ENCODE assay signal across 21 mouse cellular contexts in genomic region chr12:31592011-31592410, GRCm38 (mm10). TPM values are rescaled to one million over a fixed set of nuclear protein-coding genes. Genes with fewer than 3 reads are reported as not detected.
A peak's percentile ranks its signal among the peaks of the same experiment; 100 is the strongest.
DNase-seq lines count a peak whose midpoint lies in the region; ATAC-seq lines count a peak whose summit lies in the region.
"Had no signal": no experiment of that assay in that cellular context is flagged by ENCODE, and none has a peak within 500 bp of the region (broad histone marks: within the 10 kb centered on the region; RNA-seq: fewer than 3 reads in every experiment).

No protein-coding gene starts in this region.

- 39% methylated on average over 3 of the region's 3 CpGs for WGBS in heart, embryonic 13.5 days
- 27% methylated on average over 3 of the region's 3 CpGs for WGBS in kidney, embryonic 15.5 days

- DNase-seq in heart, adult 8-10 months (ENCODE audit: low spot score), result no peak
- peak; percentile 24 for DNase-seq in NIH3T3 (ENCODE audit: low read depth)
- DNase-seq in ZHBTc4 (ENCODE audit: low read depth, low spot score), result peak; percentile 17
- DNase-seq in lung, postnatal 25 days (ENCODE audit: low spot score), result peak; percentile 14
- no peak for DNase-seq in kidney, postnatal 4 days
- DNase-seq: adrenal gland, postnatal 25 days; cerebellum, adult 2 months; cerebellum, postnatal 10 days; gastrocnemius, postnatal 14 days; heart, postnatal 10 days had no signal

- peaks cover 6% of the 10 kb centered on the region; the same call in 1 of the 2 replicates for H3K9me3 ChIP-seq in heart, embryonic 13.5 days
- no peaks in the 10 kb centered on the region for H3K9me3 ChIP-seq in kidney, embryonic 15.5 days (replicated peaks)
- H3K9me3 ChIP-seq: forebrain, embryonic 15.5 days; intestine, embryonic 15.5 days had no signal

- no peak for ATAC-seq in heart, embryonic 13.5 days (ENCODE audit: extremely low read depth, insufficient number of reproducible peaks, low FRiP score, low TSS enrichment)
- ATAC-seq in kidney, embryonic 15.5 days (replicated peaks; ENCODE audit: low FRiP score), result no peak
- ATAC-seq: activated CD4-positive, CD25-positive, alpha-beta regulatory T cell, adult 4 months; forebrain, embryonic 15.5 days; intestine, embryonic 15.5 days had no signal

- H3K36me3 ChIP-seq in heart, embryonic 13.5 days, result peaks cover 7% of the 10 kb centered on the region; the same call in 1 of the 2 replicates
- 0 out of 2 replicates have a peak, but pooled peaks cover 3% of the 10 kb centered on the region for H3K36me3 ChIP-seq in kidney, embryonic 15.5 days
- H3K36me3 ChIP-seq: intestine, embryonic 15.5 days had no signal

- no peaks in the 10 kb centered on the region for H3K27me3 ChIP-seq in heart, embryonic 13.5 days (replicated peaks)
- H3K27me3 ChIP-seq in kidney, embryonic 15.5 days, result no peaks in the 10 kb centered on the region
- H3K27me3 ChIP-seq: CH12.LX; forebrain, embryonic 15.5 days; intestine, embryonic 15.5 days had no signal

- H3K27ac ChIP-seq in heart, embryonic 13.5 days (replicated peaks), result peak overlapping the region; percentile 17; the same call in 1 of the 2 replicates
- H3K27ac ChIP-seq in kidney, embryonic 15.5 days, result no peak overlapping the region
- H3K27ac ChIP-seq: forebrain, embryonic 15.5 days; hindbrain, embryonic 14.5 days; intestine, embryonic 15.5 days had no signal

- no peak overlapping the region for H3K9ac ChIP-seq in heart, embryonic 13.5 days
- no peak overlapping the region for H3K9ac ChIP-seq in kidney, embryonic 15.5 days
- H3K9ac ChIP-seq: forebrain, embryonic 15.5 days; hindbrain, embryonic 14.5 days; intestine, embryonic 15.5 days had no signal

- H3K4me2 ChIP-seq in heart, embryonic 13.5 days, result no peak overlapping the region
- H3K4me2 ChIP-seq in kidney, embryonic 15.5 days, result no peak overlapping the region
- H3K4me2 ChIP-seq: forebrain, embryonic 15.5 days; hindbrain, embryonic 14.5 days; intestine, embryonic 15.5 days had no signal

- H3K4me1 ChIP-seq in heart, embryonic 13.5 days, result peaks cover 16% of the 10 kb centered on the region
- no peaks in the 10 kb centered on the region for H3K4me1 ChIP-seq in kidney, embryonic 15.5 days
- H3K4me1 ChIP-seq: forebrain, embryonic 15.5 days; intestine, embryonic 15.5 days had no signal

- H3K4me3 ChIP-seq in heart, embryonic 13.5 days, result no peak overlapping the region
- no peak overlapping the region for H3K4me3 ChIP-seq in kidney, embryonic 15.5 days (replicated peaks)
- H3K4me3 ChIP-seq: forebrain, embryonic 15.5 days; intestine, embryonic 15.5 days had no signal

RNA-seq across cellular contexts. Expression of gene Slc26a4, which starts 32.2 kb away (rescaled TPM):
- 0.16 and 0.43 TPM in 2 replicates for polyA plus RNA-seq in heart, embryonic 13.5 days (2015; fragmentation: Nextera tagmentation; extraction: Ambion mirVana)
- under 1 TPM in 2 of 4 experiments, not detected in 2; 0.14 to 0.28 TPM for total RNA-seq in heart, adult 8-10 months (2022)
- polyA plus RNA-seq in kidney, embryonic 15.5 days (2015; fragmentation: Nextera tagmentation; extraction: Ambion mirVana), result 0.77 and 0.99 TPM in 2 replicates
- total RNA-seq: CH12.LX; gastrocnemius, postnatal 14 days; hematopoietic stem cell, adult 5-6 weeks had no signal
- polyA plus RNA-seq: activated CD4-positive, CD25-positive, alpha-beta regulatory T cell, adult 4 months; cerebellum, adult 2 months; embryonic facial prominence, embryonic 11.5 days; forebrain, embryonic 11.5 days; forebrain, embryonic 15.5 days; gonadal fat pad, adult 2 months; hindbrain, embryonic 14.5 days had no signal

RNA-seq across cellular contexts. Expression of gene Bcap29, which starts 42.4 kb away (rescaled TPM):
- polyA plus RNA-seq in heart, embryonic 13.5 days (2015; fragmentation: Nextera tagmentation; extraction: Ambion mirVana), result 46.7 and 46.9 TPM in 2 replicates
- total RNA-seq in heart, adult 8-10 months (2022), result 10 to 100 TPM; 36.2 to 40.5 (median 36.7) TPM
- polyA plus RNA-seq in kidney, embryonic 15.5 days (2015; fragmentation: Nextera tagmentation; extraction: Ambion mirVana), result 29.2 and 33.6 TPM in 2 replicates

Comparison
In these comparisons a context has a peak if more than half of its experiments do, and no peak if none do; other contexts are left out.
1. DNase-seq: peak in NIH3T3 (single experiment), ZHBTc4 (single experiment) and lung, postnatal 25 days (single experiment); none in heart, adult 8-10 months (single experiment) and kidney, postnatal 4 days (0 of 2).